9 mouse cellular contexts compared by ENCODE assay signal in genomic region chr3:57815447-57815846, GRCm38 (mm10). TPM values are rescaled to one million over a fixed set of nuclear protein-coding genes. Genes with fewer than 3 reads are reported as not detected.
DNase-seq lines count a peak whose midpoint lies in the region; ATAC-seq and TF ChIP-seq lines count a peak whose summit lies in the region.
"Had no signal": no experiment of that assay in that cellular context is flagged by ENCODE, and none has a peak within 500 bp of the region (broad histone marks: within the 10 kb centered on the region; RNA-seq: fewer than 3 reads in every experiment).

No protein-coding gene starts in this region.

- no peaks in the 10 kb centered on the region for H3K4me1 ChIP-seq in heart, adult 2 months (ENCODE audit: control insufficient read depth, insufficient read depth, low read length)
- no peaks in the 10 kb centered on the region for H3K4me1 ChIP-seq in lung, postnatal 0 days (ENCODE audit: insufficient read depth, low read depth, low read length)
- H3K4me1 ChIP-seq in neural tube, embryonic 15.5 days: no peaks in the 10 kb centered on the region
- H3K4me1 ChIP-seq: megakaryocyte, embryonic 14.5 days had no signal

- H3K9me3 ChIP-seq in lung, postnatal 0 days (ENCODE audit: low read length): no peaks in the 10 kb centered on the region
- no peaks in the 10 kb centered on the region for H3K9me3 ChIP-seq in neural tube, embryonic 15.5 days (replicated peaks)
- H3K9me3 ChIP-seq: megakaryocyte, embryonic 14.5 days had no signal

- H3K79me2 ChIP-seq in heart, adult 2 months (replicated peaks; ENCODE audit: control insufficient read depth, insufficient read depth, low read length): no peaks in the 10 kb centered on the region

- no peak for TF ChIP-seq POLR2A in heart, adult 2 months (IDR thresholded peaks at IDR 0.05; ENCODE audit: insufficient read depth, low read depth, low read length)
- TF ChIP-seq POLR2A in brain, embryonic 14.5 days (IDR thresholded peaks at IDR 0.05; ENCODE audit: borderline replicate concordance, extremely low read depth, insufficient read depth, insufficient read length, poor library complexity, severe bottlenecking): no peak

- no peak overlapping the region for H3K4me2 ChIP-seq in lung, postnatal 0 days (replicated peaks; ENCODE audit: low read depth, low read length)
- H3K4me2 ChIP-seq in neural tube, embryonic 15.5 days: no peak overlapping the region

- no peak for DNase-seq in heart, adult 2 months
- no peak for DNase-seq in heart, adult 11 months
- DNase-seq in lung, postnatal 0 days (ENCODE audit: low spot score): peak; percentile 48
- DNase-seq in lung, adult 18-20 months: no peak
- DNase-seq in brain, embryonic 14.5 days (ENCODE audit: low read depth): peak; percentile 50
- DNase-seq in thymus, adult 18-20 months: no peak

- no peak overlapping the region for H3K4me3 ChIP-seq in heart, adult 2 months
- H3K4me3 ChIP-seq in lung, postnatal 0 days (ENCODE audit: low read depth, low read length): no peak overlapping the region
- no peak overlapping the region for H3K4me3 ChIP-seq in neural tube, embryonic 15.5 days (replicated peaks)
- H3K4me3 ChIP-seq: megakaryocyte, embryonic 14.5 days had no signal

- no peak for TF ChIP-seq EP300 in heart, adult 2 months (IDR thresholded peaks at IDR 0.05; ENCODE audit: insufficient read depth, low read depth, low read length)
- no peak for TF ChIP-seq EP300 in lung, postnatal 0 days (IDR thresholded peaks at IDR 0.05)

- no peak for ATAC-seq in lung, postnatal 0 days
- ATAC-seq in neural tube, embryonic 15.5 days (ENCODE audit: low FRiP score): peak; percentile 63; the same call in 1 of the 2 replicates
- no peak for ATAC-seq in erythroid progenitor cell, adult 5-6 weeks (replicated peaks; ENCODE audit: low FRiP score, poor library complexity, severe bottlenecking)

- intact Hi-C loops in heart, adult 2 months (cut with DNase I): loop anchor here (2.0 kb wide), 1 partner anchor 149 kb away; no protein-coding TSS in a partner anchor

- no peak overlapping the region for H3K27ac ChIP-seq in heart, adult 2 months
- no peak overlapping the region for H3K27ac ChIP-seq in lung, postnatal 0 days (ENCODE audit: low read length)
- no peak overlapping the region for H3K27ac ChIP-seq in neural tube, embryonic 15.5 days (replicated peaks)

- no peaks in the 10 kb centered on the region for H3K36me3 ChIP-seq in heart, adult 2 months (ENCODE audit: control insufficient read depth, insufficient read depth, low read length)
- H3K36me3 ChIP-seq in lung, postnatal 0 days (ENCODE audit: insufficient read depth, low read length): no peaks in the 10 kb centered on the region
- no peaks in the 10 kb centered on the region for H3K36me3 ChIP-seq in neural tube, embryonic 15.5 days

- no peaks in the 10 kb centered on the region for H3K27me3 ChIP-seq in heart, adult 2 months (ENCODE audit: control insufficient read depth, insufficient read depth, low read length)
- H3K27me3 ChIP-seq in lung, postnatal 0 days (replicated peaks; ENCODE audit: insufficient read depth, low read length): no peaks in the 10 kb centered on the region
- H3K27me3 ChIP-seq in neural tube, embryonic 15.5 days (replicated peaks): no peaks in the 10 kb centered on the region
- H3K27me3 ChIP-seq: megakaryocyte, embryonic 14.5 days had no signal

- H3K9ac ChIP-seq in heart, adult 2 months (ENCODE audit: low read depth, low read length): no peak overlapping the region
- no peak overlapping the region for H3K9ac ChIP-seq in lung, postnatal 0 days (replicated peaks; ENCODE audit: low read depth)
- H3K9ac ChIP-seq in neural tube, embryonic 15.5 days (replicated peaks): no peak overlapping the region

- peak; percentile 62 for TF ChIP-seq CTCF in heart, adult 2 months (IDR thresholded peaks at IDR 0.05)
- TF ChIP-seq CTCF in lung, postnatal 0 days (IDR thresholded peaks at IDR 0.05): peak; percentile 68
- no peak; the same call in 1 of the 2 replicates for TF ChIP-seq CTCF in brain, embryonic 14.5 days (IDR thresholded peaks at IDR 0.05; ENCODE audit: borderline replicate concordance, extremely low read depth, insufficient read depth, insufficient read length)

- 77% methylated on average over 6 of the region's 6 CpGs for WGBS in heart, adult 2 months
- WGBS in lung, postnatal 0 days: 79% methylated on average over 6 of the region's 6 CpGs
- 90% methylated on average over 6 of the region's 6 CpGs for WGBS in neural tube, embryonic 15.5 days

RNA-seq across cellular contexts. Expression of gene Pfn2, which starts 32.4 kb away (rescaled TPM):
- total RNA-seq in heart, adult 2 months (2021): 10 to 100 TPM; 36.2 to 37.0 TPM
- polyA plus RNA-seq in heart, adult 2 months (2012; rRNA removed): 26.9 and 55.6 TPM in 2 replicates
- 24.9 and 28.9 TPM in 2 replicates for polyA plus RNA-seq in lung, postnatal 0 days (2015; fragmentation: Nextera tagmentation; extraction: Ambion mirVana)
- 504 and 520 TPM in 2 replicates for polyA plus RNA-seq in brain, embryonic 14.5 days (2012; rRNA removed)
- polyA plus RNA-seq in neural tube, embryonic 15.5 days (2015; fragmentation: Nextera tagmentation; extraction: Ambion mirVana): 636 and 740 TPM in 2 replicates
- 1.1 TPM in 1 of 2 replicates, not detected in the other for total RNA-seq in erythroid progenitor cell, adult 5-6 weeks (2015; ENCODE audit: low replicate concordance)
- total RNA-seq in erythroid progenitor cell, adult 5-6 weeks (2017; ENCODE audit: low replicate concordance): not detected in 2 replicates

Comparison
In these comparisons a context has a peak if more than half of its experiments do, and no peak if none do; other contexts are left out.
1. DNase-seq: peak in lung, postnatal 0 days (single experiment) and brain, embryonic 14.5 days (single experiment); none in heart, adult 2 months (0 of 2), heart, adult 11 months (single experiment), lung, adult 18-20 months (0 of 2) and thymus, adult 18-20 months (0 of 2).